Mouse (Mus musculus): ENCODE data around the gene Arhgap19. TPM values are rescaled to one million over a fixed set of nuclear protein-coding genes. Genes with fewer than 3 reads are reported as not detected.
A peak's percentile ranks its signal among the peaks of the same experiment; 100 is the strongest.

Gene Arhgap19
- polyA plus RNA-seq, 1 experiment from 2014 or later = 12.9 TPM

- Histone ChIP-seq H3K27me3 (ENCODE audit: insufficient read depth, low read length) (no peaks in the 10 kb centered on the region), H3K36me3 (replicated peaks; ENCODE audit: insufficient read depth, low read length) (peaks cover 15% of the 10 kb centered on the region), H3K27ac (ENCODE audit: low read depth) (no peak overlapping the region), H3K9me3 (ENCODE audit: low read length) (no peaks in the 10 kb centered on the region), H3K9ac (replicated peaks) (no peak overlapping the region), H3K4me2 (ENCODE audit: low read depth, low read length) (no peak overlapping the region), H3K4me1 (ENCODE audit: insufficient read depth) (peaks cover 3% of the 10 kb centered on the region; the same call in 1 of the 2 replicates), H3K4me3 (ENCODE audit: low read depth, low read length) (no peak overlapping the region)
- DNase-seq (no peak), ATAC-seq (no peak)
- TF ChIP-seq CTCF (IDR thresholded peaks at IDR 0.05; ENCODE audit: low read depth) = peak; percentile 57
- no peak for TF ChIP-seq EP300 (IDR thresholded peaks at IDR 0.05; ENCODE audit: low read depth)
- 86% methylated on average over 2 of the region's 2 CpGs for WGBS (ENCODE audit: insufficient replicate concordance)
Observed at GRCm38 (mm10) chr19:41791384-41791783, 10.5 kb downstream of the Arhgap19 start.

DNA sequence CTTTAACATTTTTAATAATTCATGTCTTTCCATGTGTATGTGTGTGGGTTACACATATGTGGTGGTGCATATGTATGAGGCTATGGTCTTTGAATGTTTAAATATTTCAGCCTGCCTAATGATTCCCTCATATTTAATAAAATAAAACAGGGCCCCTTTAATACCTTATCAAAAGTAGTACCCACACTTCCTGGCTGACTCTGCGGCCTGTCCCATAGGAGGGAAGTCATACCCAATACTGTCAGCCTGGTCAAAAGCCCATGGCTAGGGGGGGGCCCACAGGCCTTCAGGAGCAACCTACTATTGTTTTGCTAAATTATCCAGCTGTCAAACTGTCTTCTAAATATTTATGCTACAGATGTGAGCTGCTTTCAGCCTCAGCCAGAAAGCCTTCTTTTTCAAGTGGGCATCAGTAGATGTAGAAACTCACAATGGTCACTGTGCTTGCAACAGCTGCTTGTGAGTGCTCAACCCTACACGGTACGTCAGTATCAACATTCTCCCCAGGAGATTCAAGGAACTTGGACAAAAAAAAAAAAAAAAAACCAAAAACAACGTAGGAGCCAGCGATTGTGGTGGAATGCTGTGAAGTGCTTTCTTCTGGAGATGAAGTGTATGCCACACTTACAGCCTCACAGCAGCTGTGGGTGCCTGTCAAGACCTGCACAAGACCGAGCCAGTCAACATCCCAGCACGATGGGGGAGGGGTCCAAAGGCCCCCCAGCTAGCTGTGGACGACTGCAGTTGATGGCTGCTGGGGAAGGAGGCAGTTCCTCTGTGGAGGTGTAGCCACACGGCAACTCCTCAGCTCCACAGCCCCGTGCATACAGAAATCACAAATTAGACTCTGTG lies 12.5 kb downstream of the Arhgap19 start:
- no peak for ATAC-seq
- Histone ChIP-seq H3K4me2 (ENCODE audit: low read depth, low read length) (no peak overlapping the region), H3K4me1 (ENCODE audit: insufficient read depth) (peaks cover 3% of the 10 kb centered on the region; the same call in 1 of the 2 replicates), H3K9me3 (ENCODE audit: low read length) (no peaks in the 10 kb centered on the region), H3K27ac (ENCODE audit: low read depth) (no peak overlapping the region), H3K27me3 (ENCODE audit: insufficient read depth, low read length) (no peaks in the 10 kb centered on the region), H3K4me3 (ENCODE audit: low read depth, low read length) (no peak overlapping the region), H3K36me3 (replicated peaks; ENCODE audit: insufficient read depth, low read length) (peaks cover 29% of the 10 kb centered on the region), H3K9ac (replicated peaks) (no peak overlapping the region)
- no peak for DNase-seq
- TF ChIP-seq EP300 (IDR thresholded peaks at IDR 0.05; ENCODE audit: low read depth) = no peak
- TF ChIP-seq CTCF (IDR thresholded peaks at IDR 0.05; ENCODE audit: low read depth) = no peak
- WGBS (ENCODE audit: insufficient replicate concordance) = 82% methylated on average over 10 of the region's 10 CpGs

DNA sequence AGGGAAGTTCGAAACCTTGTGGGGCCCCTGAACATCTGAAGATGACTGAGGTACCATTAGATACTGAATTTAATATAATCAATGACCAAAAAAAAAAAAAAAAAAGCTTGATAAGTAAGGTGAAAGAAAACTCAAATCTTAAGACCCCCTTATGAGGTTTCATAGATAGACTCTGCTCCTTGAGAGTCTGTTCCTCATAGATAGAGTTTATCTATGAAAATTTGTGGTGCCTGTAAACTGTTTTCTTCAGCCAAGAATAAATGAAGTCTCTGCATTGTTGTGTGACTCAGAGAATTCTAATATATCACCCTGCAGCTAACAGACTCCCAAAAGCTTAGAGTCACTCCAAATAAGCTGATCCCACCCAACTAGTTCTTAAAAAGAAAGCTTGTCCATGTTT lies 15.0 kb downstream of the Arhgap19 start:
- TF ChIP-seq CTCF (IDR thresholded peaks at IDR 0.05; ENCODE audit: low read depth) = no peak
- TF ChIP-seq EP300 (IDR thresholded peaks at IDR 0.05; ENCODE audit: low read depth) = no peak
- H3K27me3 ChIP-seq (ENCODE audit: insufficient read depth, low read length) = no peaks in the 10 kb centered on the region
- no peaks in the 10 kb centered on the region for H3K4me1 ChIP-seq (ENCODE audit: insufficient read depth)
- no peak overlapping the region for H3K4me3 ChIP-seq (ENCODE audit: low read depth, low read length)
- no peak overlapping the region for H3K9ac ChIP-seq (replicated peaks)
- ATAC-seq (no peak), DNase-seq (no peak)
- 74% methylated on average over 1 of the region's 1 CpGs for WGBS (ENCODE audit: insufficient replicate concordance)
- no peak overlapping the region for H3K4me2 ChIP-seq (ENCODE audit: low read depth, low read length)
- no peaks in the 10 kb centered on the region for H3K9me3 ChIP-seq (ENCODE audit: low read length)
- H3K27ac ChIP-seq (ENCODE audit: low read depth) = no peak overlapping the region
- peaks cover 38% of the 10 kb centered on the region for H3K36me3 ChIP-seq (replicated peaks; ENCODE audit: insufficient read depth, low read length)

GRCm38 (mm10) chr19:41777514-41777913 lies 24.3 kb downstream of the Arhgap19 start:
- Histone ChIP-seq H3K27ac (ENCODE audit: low read depth) (no peak overlapping the region), H3K9ac (replicated peaks) (no peak overlapping the region), H3K27me3 (ENCODE audit: insufficient read depth, low read length) (no peaks in the 10 kb centered on the region), H3K36me3 (replicated peaks; ENCODE audit: insufficient read depth, low read length) (peaks cover 57% of the 10 kb centered on the region), H3K4me3 (ENCODE audit: low read depth, low read length) (no peak overlapping the region), H3K4me1 (ENCODE audit: insufficient read depth) (no peaks in the 10 kb centered on the region), H3K4me2 (ENCODE audit: low read depth, low read length) (no peak overlapping the region), H3K9me3 (ENCODE audit: low read length) (no peaks in the 10 kb centered on the region)
- no peak for DNase-seq
- 72% methylated on average over 6 of the region's 6 CpGs for WGBS (ENCODE audit: insufficient replicate concordance)
- TF ChIP-seq CTCF (IDR thresholded peaks at IDR 0.05; ENCODE audit: low read depth) (peak; percentile 46), EP300 (IDR thresholded peaks at IDR 0.05; ENCODE audit: low read depth) (no peak)
- ATAC-seq = no peak

DNA sequence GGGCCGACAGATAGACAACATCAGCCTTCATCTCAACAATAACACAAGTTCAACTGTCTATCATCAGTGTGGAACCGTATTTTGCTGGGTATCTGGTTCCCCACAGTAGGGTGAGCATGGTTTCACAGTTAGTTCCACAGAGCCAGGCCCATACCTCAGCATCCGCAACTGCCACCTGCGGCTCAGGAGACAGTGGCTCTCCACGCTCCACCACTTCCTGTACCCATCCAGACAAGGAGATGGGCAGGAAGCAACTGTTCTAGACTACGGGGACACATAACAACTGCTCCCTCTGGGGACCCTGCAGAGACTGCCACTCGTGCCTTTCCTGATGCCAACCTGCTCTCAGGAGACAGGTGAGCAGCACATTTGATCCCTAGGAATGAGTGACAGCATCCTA lies 33.1 kb downstream of the Arhgap19 start:
- TF ChIP-seq CTCF (IDR thresholded peaks at IDR 0.05; ENCODE audit: low read depth) (no peak), EP300 (IDR thresholded peaks at IDR 0.05; ENCODE audit: low read depth) (no peak)
- no peak overlapping the region for H3K4me3 ChIP-seq (ENCODE audit: low read depth, low read length)

DNA sequence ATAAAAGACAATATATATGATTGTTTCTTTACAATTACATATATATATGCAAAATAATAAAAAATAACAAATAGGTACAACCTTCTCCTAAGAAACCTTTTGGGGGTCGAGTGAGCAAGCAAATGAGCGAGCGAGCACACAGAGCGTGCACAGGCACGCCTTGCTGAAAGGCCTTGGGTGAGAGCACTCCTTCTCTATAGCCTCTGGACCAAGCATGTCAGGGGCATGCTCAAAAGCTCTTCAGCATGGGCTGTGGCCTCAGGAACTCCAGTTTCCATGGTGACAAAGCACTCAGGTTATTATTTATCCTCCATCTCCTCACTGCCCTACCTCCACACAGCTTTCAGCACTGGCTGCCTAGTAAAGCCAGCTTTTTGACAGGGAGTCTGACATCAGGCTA lies 35.2 kb downstream of the Arhgap19 start:
- Histone ChIP-seq H3K36me3 (replicated peaks; ENCODE audit: insufficient read depth, low read length) (peaks cover 33% of the 10 kb centered on the region), H3K27me3 (ENCODE audit: insufficient read depth, low read length) (no peaks in the 10 kb centered on the region), H3K9ac (replicated peaks) (no peak overlapping the region), H3K27ac (ENCODE audit: low read depth) (no peak overlapping the region), H3K4me3 (ENCODE audit: low read depth, low read length) (no peak overlapping the region), H3K4me2 (ENCODE audit: low read depth, low read length) (no peak overlapping the region), H3K9me3 (ENCODE audit: low read length) (no peaks in the 10 kb centered on the region), H3K4me1 (ENCODE audit: insufficient read depth) (no peaks in the 10 kb centered on the region)
- WGBS (ENCODE audit: insufficient replicate concordance) = 94% methylated on average over 5 of the region's 5 CpGs
- TF ChIP-seq CTCF (IDR thresholded peaks at IDR 0.05; ENCODE audit: low read depth) = no peak
- TF ChIP-seq EP300 (IDR thresholded peaks at IDR 0.05; ENCODE audit: low read depth) = no peak
- DNase-seq (no peak), ATAC-seq (no peak)

More for the DNA sequence above, 33.1 kb downstream of the Arhgap19 start:
- no peak overlapping the region for H3K27ac ChIP-seq (ENCODE audit: low read depth)
- ATAC-seq = no peak
- no peak for DNase-seq
- H3K36me3 ChIP-seq (replicated peaks; ENCODE audit: insufficient read depth, low read length) = peaks cover 51% of the 10 kb centered on the region
- H3K4me1 ChIP-seq (ENCODE audit: insufficient read depth) = no peaks in the 10 kb centered on the region
- no peak overlapping the region for H3K9ac ChIP-seq (replicated peaks)
- H3K27me3 ChIP-seq (ENCODE audit: insufficient read depth, low read length) = no peaks in the 10 kb centered on the region
- H3K4me2 ChIP-seq (ENCODE audit: low read depth, low read length) = no peak overlapping the region
- 85% methylated on average over 7 of the region's 7 CpGs for WGBS (ENCODE audit: insufficient replicate concordance)
- no peaks in the 10 kb centered on the region for H3K9me3 ChIP-seq (ENCODE audit: low read length)
